ENCODE assay signal across 18 mouse cellular contexts in genomic region chr6:68030740-68031139, GRCm38 (mm10).
DNase-seq lines count a peak whose midpoint lies in the region; ATAC-seq and TF ChIP-seq lines count a peak whose summit lies in the region.
"Had no signal": no experiment of that assay in that cellular context is flagged by ENCODE, and none has a peak within 500 bp of the region (broad histone marks: within the 10 kb centered on the region; RNA-seq: fewer than 3 reads in every experiment).

No protein-coding gene starts in this region.

- 48% methylated on average over 13 of the region's 13 CpGs for WGBS in hindbrain, embryonic 11.5 days
- 51% methylated on average over 13 of the region's 13 CpGs for WGBS in hindbrain, embryonic 10.5 days
- 51% methylated on average over 13 of the region's 13 CpGs for WGBS in neural tube, embryonic 11.5 days
- 44% methylated on average over 13 of the region's 13 CpGs for WGBS in bone marrow, adult 2 months

- no peak overlapping the region for H3K9ac ChIP-seq in hindbrain, embryonic 11.5 days (ENCODE audit: low read depth, low read length)
- H3K9ac ChIP-seq in neural tube, embryonic 11.5 days (ENCODE audit: low read length) = no peak overlapping the region
- H3K9ac ChIP-seq: heart, embryonic 12.5 days; lung, embryonic 15.5 days; midbrain, embryonic 13.5 days had no signal

- H3K36me3 ChIP-seq in hindbrain, embryonic 11.5 days (ENCODE audit: control insufficient read depth, insufficient read depth, low read length) = no peaks in the 10 kb centered on the region
- H3K36me3 ChIP-seq in hindbrain, embryonic 10.5 days = no peaks in the 10 kb centered on the region
- H3K36me3 ChIP-seq in neural tube, embryonic 11.5 days (ENCODE audit: control insufficient read depth, insufficient read depth, low read length) = no peaks in the 10 kb centered on the region
- H3K36me3 ChIP-seq: heart, embryonic 12.5 days; lung, embryonic 15.5 days; midbrain, embryonic 13.5 days had no signal

- H3K27me3 ChIP-seq in hindbrain, embryonic 11.5 days (ENCODE audit: control insufficient read depth, insufficient read depth, low read length) = no peaks in the 10 kb centered on the region
- no peaks in the 10 kb centered on the region for H3K27me3 ChIP-seq in hindbrain, embryonic 10.5 days (ENCODE audit: insufficient read depth, poor library complexity, severe bottlenecking)
- H3K27me3 ChIP-seq in neural tube, embryonic 11.5 days (ENCODE audit: control insufficient read depth, insufficient read depth, low read length) = no peaks in the 10 kb centered on the region
- H3K27me3 ChIP-seq: heart, embryonic 12.5 days; lung, embryonic 15.5 days; midbrain, embryonic 13.5 days had no signal

- no peak overlapping the region for H3K4me2 ChIP-seq in hindbrain, embryonic 11.5 days (replicated peaks; ENCODE audit: low read depth, low read length)
- H3K4me2 ChIP-seq in neural tube, embryonic 11.5 days (ENCODE audit: low read depth) = no peak overlapping the region
- H3K4me2 ChIP-seq: heart, embryonic 12.5 days; lung, embryonic 15.5 days; midbrain, embryonic 13.5 days had no signal

- no peak for TF ChIP-seq POLR2A in bone marrow, adult 2 months (IDR thresholded peaks at IDR 0.05; ENCODE audit: borderline replicate concordance, control insufficient read depth, low read depth, low read length)

- no peak overlapping the region for H3K27ac ChIP-seq in hindbrain, embryonic 11.5 days (ENCODE audit: low read depth, low read length)
- H3K27ac ChIP-seq in hindbrain, embryonic 10.5 days = no peak overlapping the region
- H3K27ac ChIP-seq in neural tube, embryonic 11.5 days (ENCODE audit: low read depth, low read length) = no peak overlapping the region
- no peak overlapping the region for H3K27ac ChIP-seq in bone marrow, adult 2 months (ENCODE audit: control insufficient read depth, insufficient read depth, low read depth, low read length, poor library complexity)
- H3K27ac ChIP-seq: lung, embryonic 15.5 days; macrophage; midbrain, embryonic 13.5 days had no signal

- H3K4me1 ChIP-seq in hindbrain, embryonic 11.5 days (replicated peaks; ENCODE audit: control insufficient read depth, insufficient read depth, low read length) = no peaks in the 10 kb centered on the region
- H3K4me1 ChIP-seq in hindbrain, embryonic 10.5 days (replicated peaks) = no peaks in the 10 kb centered on the region
- H3K4me1 ChIP-seq in neural tube, embryonic 11.5 days (ENCODE audit: control insufficient read depth, insufficient read depth, low read length) = no peaks in the 10 kb centered on the region
- H3K4me1 ChIP-seq in bone marrow, adult 2 months (ENCODE audit: control insufficient read depth, insufficient read depth, low read length) = no peaks in the 10 kb centered on the region
- H3K4me1 ChIP-seq: heart, embryonic 12.5 days; lung, embryonic 15.5 days; midbrain, embryonic 13.5 days had no signal

- no peak for DNase-seq in hindbrain, embryonic 11.5 days (ENCODE audit: low spot score)
- no peak for DNase-seq in hindbrain, embryonic 10.5 days (ENCODE audit: low spot score)
- peak; percentile 15 for DNase-seq in neural tube, embryonic 11.5 days (ENCODE audit: low spot score)
- no peak for DNase-seq in neural tube, embryonic 10.5 days (ENCODE audit: extremely low spot score, low spot score)
- DNase-seq in retina, embryonic 14.5 days (ENCODE audit: low spot score) = no peak
- DNase-seq in urinary bladder, postnatal 36 days (ENCODE audit: low spot score in 2 of 2) = no peak
- DNase-seq: adrenal gland, adult 8-10 months; B cell, adult 2 months; cerebellum, adult 9-10 months; kidney, adult 8-10 months; thymus, postnatal 25 days had no signal

- no peaks in the 10 kb centered on the region for H3K9me3 ChIP-seq in hindbrain, embryonic 11.5 days (ENCODE audit: control insufficient read depth, low read length)
- H3K9me3 ChIP-seq in hindbrain, embryonic 10.5 days = no peaks in the 10 kb centered on the region
- H3K9me3 ChIP-seq in neural tube, embryonic 11.5 days (ENCODE audit: control insufficient read depth, low read length) = no peaks in the 10 kb centered on the region
- H3K9me3 ChIP-seq: heart, embryonic 12.5 days; lung, embryonic 15.5 days; midbrain, embryonic 13.5 days had no signal

- peak; percentile 36; the same call in 1 of the 2 replicates for TF ChIP-seq CTCF in bone marrow, adult 2 months (IDR thresholded peaks at IDR 0.05; ENCODE audit: control insufficient read depth, insufficient read depth, low read length)

- ATAC-seq in hindbrain, embryonic 11.5 days (ENCODE audit: low FRiP score) = 0 out of 2 replicates have a peak, but pooled peaks have one; percentile 14
- no peak for ATAC-seq in neural tube, embryonic 11.5 days (ENCODE audit: insufficient read depth, low FRiP score, low TSS enrichment)
- ATAC-seq: forebrain, embryonic 16.5 days; midbrain, embryonic 13.5 days had no signal

- H3K4me3 ChIP-seq in hindbrain, embryonic 11.5 days (ENCODE audit: low read depth, low read length) = no peak overlapping the region
- H3K4me3 ChIP-seq in hindbrain, embryonic 10.5 days = no peak overlapping the region
- no peak overlapping the region for H3K4me3 ChIP-seq in neural tube, embryonic 11.5 days (ENCODE audit: low read depth, low read length)
- no peak overlapping the region for H3K4me3 ChIP-seq in bone marrow, adult 2 months (replicated peaks; ENCODE audit: control insufficient read depth, low read depth, low read length)
- H3K4me3 ChIP-seq: heart, embryonic 12.5 days; lung, embryonic 15.5 days; midbrain, embryonic 13.5 days; myocyte had no signal
